Mouse (Mus musculus): ENCODE data around the gene Zfp467. TPM values are rescaled to one million over a fixed set of nuclear protein-coding genes. Genes with fewer than 3 reads are reported as not detected.

The Zfp467 gene
- polyA plus RNA-seq, 1 experiment from 2014 or later: 25.4 TPM

GRCm38 (mm10) chr6:48409726-48410343 lies 35.8 kb downstream of the Zfp467 start:
- Histone ChIP-seq H3K9me3 (ENCODE audit: control insufficient read depth, low read length) (no peaks in the 10 kb centered on the region), H3K4me3 (ENCODE audit: low read depth, low read length) (no peak overlapping the region), H3K4me1 (ENCODE audit: control insufficient read depth, insufficient read depth, low read length) (no peaks in the 10 kb centered on the region), H3K36me3 (ENCODE audit: control insufficient read depth, insufficient read depth, low read length) (peaks cover 97% of the 10 kb centered on the region), H3K9ac (ENCODE audit: low read depth, low read length) (no peak overlapping the region), H3K27ac (replicated peaks; ENCODE audit: low read depth, low read length) (no peak overlapping the region), H3K27me3 (replicated peaks; ENCODE audit: control insufficient read depth, insufficient read depth, low read length) (no peaks in the 10 kb centered on the region), H3K4me2 (ENCODE audit: low read depth, low read length) (no peak overlapping the region)
- WGBS: 90% methylated on average over 4 of the region's 4 CpGs
- ATAC-seq (ENCODE audit: low read depth): no peak
- DNase-seq (ENCODE audit: low spot score): no peak

GRCm38 (mm10) chr6:48404071-48404470 lies 41.6 kb downstream of the Zfp467 start:
- Histone ChIP-seq H3K27me3 (replicated peaks; ENCODE audit: control insufficient read depth, insufficient read depth, low read length) (no peaks in the 10 kb centered on the region), H3K4me2 (ENCODE audit: low read depth, low read length) (no peak overlapping the region), H3K36me3 (ENCODE audit: control insufficient read depth, insufficient read depth, low read length) (peaks cover 57% of the 10 kb centered on the region), H3K9me3 (ENCODE audit: control insufficient read depth, low read length) (no peaks in the 10 kb centered on the region), H3K4me1 (ENCODE audit: control insufficient read depth, insufficient read depth, low read length) (no peaks in the 10 kb centered on the region), H3K9ac (ENCODE audit: low read depth, low read length) (no peak overlapping the region), H3K27ac (replicated peaks; ENCODE audit: low read depth, low read length) (no peak overlapping the region), H3K4me3 (ENCODE audit: low read depth, low read length) (no peak overlapping the region)
- ATAC-seq (ENCODE audit: low read depth) (no peak), DNase-seq (ENCODE audit: low spot score) (no peak)
- WGBS: 94% methylated on average over 5 of the region's 5 CpGs

GRCm38 (mm10) chr6:48399906-48400305 lies 45.7 kb downstream of the Zfp467 start:
- 91% methylated on average over 5 of the region's 5 CpGs for WGBS

DNA sequence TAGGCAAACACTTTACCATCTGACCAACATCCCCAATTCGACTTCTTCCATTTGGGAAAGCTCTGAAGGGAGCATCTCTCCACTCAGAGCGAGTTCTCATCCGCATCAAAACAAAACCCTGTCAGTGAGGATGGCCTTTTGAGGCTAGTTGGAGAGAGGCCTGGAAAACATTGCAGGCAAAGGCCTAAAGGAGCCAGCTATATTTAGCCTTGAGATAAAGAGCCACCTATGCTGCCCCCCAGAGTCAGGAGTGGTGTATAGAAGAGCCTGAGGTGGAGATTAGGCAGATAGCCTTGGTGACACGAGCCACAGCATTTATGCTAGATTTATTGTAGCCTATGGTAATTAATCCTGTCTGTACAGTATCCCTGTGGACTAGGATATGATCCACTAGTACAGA lies 48.3 kb downstream of the Zfp467 start:
- peak overlapping the region; percentile 66; the same call in 1 of the 2 replicates for H3K4me2 ChIP-seq (ENCODE audit: low read depth, low read length)
- 64% methylated on average over 4 of the region's 4 CpGs for WGBS

More at GRCm38 (mm10) chr6:48399906-48400305, 45.7 kb downstream of the Zfp467 start:
- Histone ChIP-seq H3K4me1 (ENCODE audit: control insufficient read depth, insufficient read depth, low read length) (peaks cover 9% of the 10 kb centered on the region; the same call in 1 of the 2 replicates), H3K27me3 (replicated peaks; ENCODE audit: control insufficient read depth, insufficient read depth, low read length) (no peaks in the 10 kb centered on the region), H3K36me3 (ENCODE audit: control insufficient read depth, insufficient read depth, low read length) (peaks cover 17% of the 10 kb centered on the region), H3K9ac (ENCODE audit: low read depth, low read length) (no peak overlapping the region), H3K27ac (replicated peaks; ENCODE audit: low read depth, low read length) (no peak overlapping the region), H3K9me3 (ENCODE audit: control insufficient read depth, low read length) (no peaks in the 10 kb centered on the region), H3K4me3 (ENCODE audit: low read depth, low read length) (no peak overlapping the region), H3K4me2 (ENCODE audit: low read depth, low read length) (no peak overlapping the region)
- ATAC-seq (ENCODE audit: low read depth) (no peak), DNase-seq (ENCODE audit: low spot score) (no peak)

DNA sequence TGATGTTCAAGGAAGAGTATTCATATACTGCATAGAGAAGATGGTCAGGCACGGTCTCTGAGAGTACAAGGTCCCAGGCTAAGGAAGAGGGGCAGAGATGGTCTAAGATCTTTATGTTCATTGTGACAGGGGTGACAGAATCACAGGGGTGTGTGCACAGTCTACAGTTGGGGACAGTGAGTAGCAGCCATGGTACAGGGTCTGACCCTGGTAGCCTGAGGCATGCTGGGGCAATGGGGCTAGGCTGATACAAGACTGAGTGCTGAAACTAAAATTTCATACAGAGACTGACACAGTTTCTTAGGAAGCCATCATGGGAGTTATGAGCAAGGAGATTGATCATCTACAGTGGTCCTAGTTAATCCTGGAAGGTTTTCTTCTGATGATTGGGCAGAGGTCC lies 48.9 kb downstream of the Zfp467 start:
- H3K27ac ChIP-seq (replicated peaks; ENCODE audit: low read depth, low read length): no peak overlapping the region
- no peaks in the 10 kb centered on the region for H3K36me3 ChIP-seq (ENCODE audit: control insufficient read depth, insufficient read depth, low read length)
- H3K4me3 ChIP-seq (ENCODE audit: low read depth, low read length): peak overlapping the region; percentile 66
- 92% methylated on average over 1 of the region's 1 CpGs for whole genome bisulfite sequencing
- peak overlapping the region; percentile 79 for H3K9ac ChIP-seq (ENCODE audit: low read depth, low read length)
- H3K4me2 ChIP-seq (ENCODE audit: low read depth, low read length): peak overlapping the region; percentile 66
- H3K4me1 ChIP-seq (ENCODE audit: control insufficient read depth, insufficient read depth, low read length): peaks cover 9% of the 10 kb centered on the region; the same call in 1 of the 2 replicates
- no peaks in the 10 kb centered on the region for H3K9me3 ChIP-seq (ENCODE audit: control insufficient read depth, low read length)
- DNase-seq (ENCODE audit: low spot score) (no peak), ATAC-seq (ENCODE audit: low read depth) (no peak)
- 0 out of 2 replicates have a peak, but pooled peaks cover 3% of the 10 kb centered on the region for H3K27me3 ChIP-seq (replicated peaks; ENCODE audit: control insufficient read depth, insufficient read depth, low read length)

More for the DNA sequence above, 48.3 kb downstream of the Zfp467 start:
- H3K4me3 ChIP-seq (ENCODE audit: low read depth, low read length): no peak overlapping the region
- H3K36me3 ChIP-seq (ENCODE audit: control insufficient read depth, insufficient read depth, low read length): no peaks in the 10 kb centered on the region
- peak overlapping the region; percentile 79; the same call in 1 of the 2 replicates for H3K9ac ChIP-seq (ENCODE audit: low read depth, low read length)
- DNase-seq (ENCODE audit: low spot score): peak; percentile 50
- no peak for ATAC-seq (ENCODE audit: low read depth)
- H3K9me3 ChIP-seq (ENCODE audit: control insufficient read depth, low read length): no peaks in the 10 kb centered on the region
- H3K27me3 ChIP-seq (replicated peaks; ENCODE audit: control insufficient read depth, insufficient read depth, low read length): 0 out of 2 replicates have a peak, but pooled peaks cover 3% of the 10 kb centered on the region
- H3K27ac ChIP-seq (replicated peaks; ENCODE audit: low read depth, low read length): no peak overlapping the region
- peaks cover 9% of the 10 kb centered on the region; the same call in 1 of the 2 replicates for H3K4me1 ChIP-seq (ENCODE audit: control insufficient read depth, insufficient read depth, low read length)

- Histone ChIP-seq H3K27me3 (replicated peaks; ENCODE audit: control insufficient read depth, insufficient read depth, low read length) (0 out of 2 replicates have a peak, but pooled peaks cover 3% of the 10 kb centered on the region), H3K9ac (ENCODE audit: low read depth, low read length) (peak overlapping the region; percentile 79), H3K4me2 (ENCODE audit: low read depth, low read length) (peak overlapping the region; percentile 66), H3K4me1 (ENCODE audit: control insufficient read depth, insufficient read depth, low read length) (peaks cover 9% of the 10 kb centered on the region; the same call in 1 of the 2 replicates), H3K9me3 (ENCODE audit: control insufficient read depth, low read length) (no peaks in the 10 kb centered on the region), H3K4me3 (ENCODE audit: low read depth, low read length) (peak overlapping the region; percentile 66), H3K27ac (replicated peaks; ENCODE audit: low read depth, low read length) (peak overlapping the region; percentile 69), H3K36me3 (ENCODE audit: control insufficient read depth, insufficient read depth, low read length) (no peaks in the 10 kb centered on the region)
- no peak for ATAC-seq (ENCODE audit: low read depth)
- no peak for DNase-seq (ENCODE audit: low spot score)
- WGBS: 29% methylated on average over 15 of the region's 15 CpGs
These were observed 49.5 kb downstream of the Zfp467 start for GRCm38 (mm10) chr6:48396008-48396595.

DNA sequence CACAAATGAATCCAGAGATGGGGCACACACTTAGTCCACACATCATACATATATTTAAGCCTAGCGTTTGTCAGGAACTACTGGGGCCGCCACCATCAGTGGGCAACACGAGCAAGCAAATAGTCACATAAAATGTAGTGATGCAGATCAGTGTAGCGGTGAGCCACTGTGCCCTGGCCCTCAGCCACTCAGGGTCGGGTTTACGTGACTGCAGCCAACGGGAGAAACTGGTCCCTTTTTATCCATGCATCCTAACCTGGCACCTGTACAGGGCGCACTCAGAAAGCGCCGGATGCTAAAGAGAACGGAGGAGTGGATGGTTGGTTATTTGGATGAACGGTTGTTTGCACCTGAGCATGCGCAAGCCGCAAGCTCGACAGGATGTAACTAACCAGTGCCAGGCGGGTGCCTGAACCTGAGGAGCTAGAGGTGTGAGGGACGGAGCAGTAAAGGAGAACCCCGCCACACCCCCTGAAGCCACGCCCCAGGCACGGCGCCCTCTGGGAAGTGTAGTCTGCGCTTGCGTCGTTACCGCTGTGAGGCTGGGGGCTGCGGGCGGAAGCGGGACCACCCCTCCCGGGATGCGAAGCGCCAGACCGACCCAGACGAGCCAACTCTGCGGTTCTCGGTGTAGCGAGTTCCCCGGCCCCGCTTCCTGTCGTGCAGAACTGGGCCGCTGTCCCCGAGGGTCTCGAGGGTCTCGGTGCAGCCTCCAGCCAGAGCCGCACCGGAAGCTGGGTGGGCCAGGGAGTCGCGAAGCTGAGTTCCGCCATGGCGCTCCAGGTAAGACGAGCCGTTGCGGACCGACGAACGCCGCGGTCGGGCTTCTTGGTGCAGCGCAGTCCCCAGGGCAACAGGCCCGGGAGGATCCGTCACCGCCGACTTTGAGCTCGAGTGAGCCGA lies 50.3 kb downstream of the Zfp467 start, which contains the start of gene Krba1:
TSS of gene Krba1 (plus strand) at position 482 of the 903 bp plus-strand sequence.
- Histone ChIP-seq H3K4me1 (ENCODE audit: control insufficient read depth, insufficient read depth, low read length) (peaks cover 9% of the 10 kb centered on the region; the same call in 1 of the 2 replicates), H3K36me3 (ENCODE audit: control insufficient read depth, insufficient read depth, low read length) (no peaks in the 10 kb centered on the region), H3K27me3 (replicated peaks; ENCODE audit: control insufficient read depth, insufficient read depth, low read length) (0 out of 2 replicates have a peak, but pooled peaks cover 3% of the 10 kb centered on the region), H3K9ac (ENCODE audit: low read depth, low read length) (peak within 1 kb of the TSS; percentile 79), H3K4me3 (ENCODE audit: low read depth, low read length) (peak within 1 kb of the TSS; percentile 66), H3K27ac (replicated peaks; ENCODE audit: low read depth, low read length) (peak within 1 kb of the TSS; percentile 69), H3K4me2 (ENCODE audit: low read depth, low read length) (peak within 1 kb of the TSS; percentile 66), H3K9me3 (ENCODE audit: control insufficient read depth, low read length) (no peaks in the 10 kb centered on the region)
- WGBS: 2% methylated on average over 44 of the region's 65 CpGs
- peak; percentile 97 for ATAC-seq (ENCODE audit: low read depth)
- DNase-seq (ENCODE audit: low spot score): peak; percentile 93

DNA sequence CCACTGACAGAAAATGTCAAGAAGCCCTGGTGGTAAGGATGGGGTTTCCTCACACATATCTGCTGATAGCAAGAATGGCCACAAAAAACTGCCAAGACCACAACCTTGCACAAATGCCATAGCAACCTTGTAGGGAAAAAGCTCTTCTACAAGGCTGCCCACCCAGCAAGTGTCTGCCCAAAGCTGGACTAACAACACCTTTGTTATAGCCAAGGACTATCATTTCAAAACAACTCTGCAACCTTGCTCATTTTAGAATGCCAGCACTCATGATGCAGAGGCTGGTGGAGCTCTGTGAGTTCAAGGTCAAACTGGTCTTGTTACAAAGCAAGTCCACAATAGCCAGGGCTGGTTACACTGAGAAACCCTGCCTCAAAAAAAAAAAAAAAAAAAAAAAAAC lies 51.8 kb downstream of the Zfp467 start:
- no peak overlapping the region for H3K27ac ChIP-seq (replicated peaks; ENCODE audit: low read depth, low read length)
- H3K4me3 ChIP-seq (ENCODE audit: low read depth, low read length): no peak overlapping the region
- H3K9ac ChIP-seq (ENCODE audit: low read depth, low read length): no peak overlapping the region
- H3K4me1 ChIP-seq (ENCODE audit: control insufficient read depth, insufficient read depth, low read length): peaks cover 9% of the 10 kb centered on the region; the same call in 1 of the 2 replicates
- H3K9me3 ChIP-seq (ENCODE audit: control insufficient read depth, low read length): no peaks in the 10 kb centered on the region
- H3K27me3 ChIP-seq (replicated peaks; ENCODE audit: control insufficient read depth, insufficient read depth, low read length): 0 out of 2 replicates have a peak, but pooled peaks cover 3% of the 10 kb centered on the region
- ATAC-seq (ENCODE audit: low read depth) (no peak), DNase-seq (ENCODE audit: low spot score) (no peak)
- no peak overlapping the region for H3K4me2 ChIP-seq (ENCODE audit: low read depth, low read length)
- H3K36me3 ChIP-seq (ENCODE audit: control insufficient read depth, insufficient read depth, low read length): no peaks in the 10 kb centered on the region
